Mouse (Mus musculus) liver, embryonic 16.5 days (tissue): ENCODE measurements around the gene Gm20696. TPM values are rescaled to one million over a fixed set of nuclear protein-coding genes. Genes with fewer than 3 reads are reported as not detected.

Experiments
- ATAC-seq: fragments of 200-750 bp; cut with Nextera tagmentation; 2 replicates; pipeline ENCODE4 v1.8.0; 2017; ENCODE audit warnings: low read depth, mild to moderate bottlenecking, moderate number of reproducible peaks, moderate library complexity
- H3K27ac ChIP-seq: fragments of 300-500 bp; sonication (generic); 2 replicates; pipeline ENCODE4 v1.5.1; 2014; ENCODE audit warnings: mild to moderate bottlenecking, low read length
- H3K27me3 ChIP-seq: fragments of 300-500 bp; sonication (generic); 2 replicates; pipeline ENCODE4 v1.6.1; 2014; ENCODE audit warnings: low read depth, low read length, mixed read lengths; ENCODE audit not compliant: control insufficient read depth, insufficient read depth
- H3K36me3 ChIP-seq: fragments of 300-500 bp; sonication (generic); 2 replicates; pipeline ENCODE4 v1.6.1; 2014; ENCODE audit warnings: mild to moderate bottlenecking; ENCODE audit not compliant: control insufficient read depth, insufficient read depth
- H3K4me1 ChIP-seq: fragments of 300-500 bp; sonication (generic); 2 replicates; pipeline ENCODE4 v1.6.1; 2014; ENCODE audit warnings: low read depth, low read length, mixed read lengths; ENCODE audit not compliant: control insufficient read depth
- H3K4me2 ChIP-seq: fragments of 300-500 bp; sonication (generic); 2 replicates; pipeline ENCODE4 v1.6.1; 2014; ENCODE audit warnings: low read depth, low read length, mixed read lengths
- H3K4me3 ChIP-seq: fragments of 300-500 bp; sonication (generic); 2 replicates; pipeline ENCODE4 v1.5.1; 2014; ENCODE audit warnings: low read depth, mild to moderate bottlenecking, low read length
- H3K9ac ChIP-seq: fragments of 300-500 bp; sonication (generic); 2 replicates; pipeline ENCODE4 v1.6.1; 2014; ENCODE audit warnings: low read depth, low read length
- H3K9me3 ChIP-seq: fragments of 300-500 bp; sonication (generic); replicated peaks from 2 replicates; pipeline ENCODE4 v1.6.1; 2016; ENCODE audit warnings: low read length; ENCODE audit not compliant: control insufficient read depth
- WGBS: fragments of 180-500 bp; shearing (Covaris S2); extraction: QIAGEN DNeasy Blood & Tissue Kit; methylation state at CpG from one replicate; pipeline ENCODE4 v1.1.7; 2014; ENCODE audit not compliant: insufficient replicate concordance; 5-methylcytosine and 5-hydroxymethylcytosine counted together
- polyA plus RNA-seq: library from polyadenylated mRNA; unstranded; fragments of >200 nt; fragmentation: Nextera tagmentation; extraction: Ambion mirVana; gene quantifications from 2 replicates; pipeline ENCODE4 v1.2.1, GENCODE M21; 2015

Gm20696 gene
- polyA plus RNA-seq, 1 experiment from 2014 or later: 0.35 TPM

DNA sequence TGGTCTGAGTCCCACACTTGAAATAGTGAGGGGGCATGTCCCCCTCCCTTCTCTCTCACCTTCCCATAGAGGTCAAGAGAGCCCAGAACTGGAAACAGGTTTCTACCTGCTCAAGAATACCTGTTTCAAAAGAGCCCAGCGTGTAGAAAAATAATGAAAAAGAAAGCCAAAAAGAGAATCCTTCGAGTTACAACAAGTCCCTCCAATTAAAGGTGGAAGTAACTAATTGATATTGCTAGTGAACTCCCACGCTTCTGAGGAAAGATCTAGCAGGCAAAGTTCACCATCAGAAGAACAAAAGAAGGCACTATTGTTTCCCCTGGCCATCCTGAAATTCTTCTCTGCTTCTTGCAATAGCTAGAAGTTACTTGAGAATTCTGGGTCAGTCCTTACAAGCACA lies 297.4 kb downstream of the Gm20696 start:
- H3K4me3 ChIP-seq: no peak overlapping the region
- peaks cover 3% of the 10 kb centered on the region for H3K4me1 ChIP-seq
- H3K27ac ChIP-seq: no peak overlapping the region
- no peaks in the 10 kb centered on the region for H3K27me3 ChIP-seq
- no peaks in the 10 kb centered on the region for H3K36me3 ChIP-seq
- H3K9me3 ChIP-seq: no peaks in the 10 kb centered on the region
- H3K4me2 ChIP-seq: no peak overlapping the region
- WGBS: 69% methylated on average over 3 of the region's 3 CpGs
- H3K9ac ChIP-seq: no peak overlapping the region
- ATAC-seq: no peak

DNA sequence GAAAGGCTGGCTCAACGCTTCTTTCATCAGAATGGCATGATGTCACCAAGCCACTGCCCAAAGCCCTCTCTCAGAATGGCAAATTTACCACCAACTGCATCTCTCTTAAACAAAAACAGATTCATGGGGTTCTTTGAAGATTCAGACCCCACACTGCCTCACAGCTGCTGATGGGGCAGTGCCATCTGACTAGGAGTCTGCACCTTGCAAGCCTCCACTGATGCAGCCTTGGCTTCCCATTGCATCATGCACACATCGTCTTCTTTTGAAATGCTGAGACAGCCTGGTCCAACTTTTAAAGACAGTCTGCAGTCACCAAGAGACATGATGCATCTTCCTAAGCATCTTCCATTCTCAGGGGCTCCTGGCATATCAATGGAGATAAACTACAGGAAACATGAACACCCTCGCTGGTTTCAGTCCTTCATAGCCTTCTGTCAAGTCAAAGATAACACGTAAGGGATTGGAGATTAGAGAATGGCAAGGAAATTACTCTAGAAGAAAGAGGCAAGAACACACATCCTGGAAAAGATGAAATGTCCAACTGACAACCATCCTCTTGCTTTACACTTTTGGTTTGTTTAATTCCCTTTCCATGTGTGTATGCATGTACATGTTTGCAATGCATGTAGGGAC lies 298.4 kb downstream of the Gm20696 start:
- H3K4me3 ChIP-seq: no peak overlapping the region
- peaks cover 3% of the 10 kb centered on the region for H3K4me1 ChIP-seq
- H3K36me3 ChIP-seq: no peaks in the 10 kb centered on the region
- H3K27ac ChIP-seq: no peak overlapping the region
- H3K9ac ChIP-seq: no peak overlapping the region
- no peaks in the 10 kb centered on the region for H3K27me3 ChIP-seq
- WGBS: 31% methylated on average over 4 of the region's 4 CpGs
- H3K4me2 ChIP-seq: no peak overlapping the region
- no peak for ATAC-seq
- H3K9me3 ChIP-seq: no peaks in the 10 kb centered on the region

DNA sequence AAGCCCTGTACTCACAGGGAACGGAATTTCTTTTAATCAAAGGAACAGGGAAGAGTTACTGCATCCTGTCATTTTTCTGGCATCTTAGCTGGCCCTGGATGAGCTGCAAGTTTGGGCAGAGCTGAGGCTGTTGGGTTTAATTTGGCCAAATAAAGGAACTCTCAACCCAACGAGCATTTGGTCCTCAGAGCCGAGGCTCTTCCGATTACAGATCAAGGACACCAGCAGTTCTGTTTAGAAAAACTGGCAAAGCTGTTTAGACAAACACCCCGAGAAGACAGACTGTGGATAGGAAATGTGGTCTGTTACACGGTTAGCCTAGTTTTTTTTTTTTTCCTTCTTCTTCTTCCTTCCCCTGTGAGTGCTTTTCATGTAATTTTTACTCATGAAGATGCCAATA lies 302.1 kb downstream of the Gm20696 start:
- H3K27ac ChIP-seq: no peak overlapping the region
- no peak overlapping the region for H3K9ac ChIP-seq
- no peak overlapping the region for H3K4me2 ChIP-seq
- no peak overlapping the region for H3K4me3 ChIP-seq
- no peaks in the 10 kb centered on the region for H3K9me3 ChIP-seq
- ATAC-seq: no peak
- H3K4me1 ChIP-seq: peaks cover 3% of the 10 kb centered on the region
- no peaks in the 10 kb centered on the region for H3K36me3 ChIP-seq
- H3K27me3 ChIP-seq: no peaks in the 10 kb centered on the region
- WGBS: 33% methylated on average over 6 of the region's 6 CpGs

DNA sequence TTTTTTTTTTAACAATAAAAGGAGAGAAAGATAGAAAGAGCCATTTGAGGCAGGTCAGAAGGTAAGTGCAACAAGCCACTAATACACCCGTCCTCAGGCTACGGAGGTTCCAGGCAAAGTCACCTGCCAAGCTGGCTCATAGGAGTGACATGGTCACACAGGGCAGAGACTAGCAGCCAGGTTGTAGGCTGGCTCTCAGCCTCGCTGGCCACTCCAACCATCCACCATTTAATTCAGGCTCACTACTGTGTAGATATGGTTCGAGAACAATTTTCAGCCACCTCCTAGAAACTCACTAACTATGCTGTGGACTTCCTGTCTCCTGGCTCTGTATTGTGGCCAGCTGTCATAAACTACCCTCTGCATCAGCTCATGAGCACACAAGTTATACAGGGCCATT lies 306.0 kb downstream of the Gm20696 start:
- ATAC-seq: no peak
- Histone ChIP-seq H3K4me2 (no peak overlapping the region), H3K4me1 (no peaks in the 10 kb centered on the region; the same call in 1 of the 2 replicates), H3K36me3 (no peaks in the 10 kb centered on the region), H3K9me3 (no peaks in the 10 kb centered on the region), H3K27ac (no peak overlapping the region), H3K9ac (no peak overlapping the region), H3K4me3 (no peak overlapping the region), H3K27me3 (no peaks in the 10 kb centered on the region)
- WGBS: 64% methylated on average over 4 of the region's 4 CpGs

DNA sequence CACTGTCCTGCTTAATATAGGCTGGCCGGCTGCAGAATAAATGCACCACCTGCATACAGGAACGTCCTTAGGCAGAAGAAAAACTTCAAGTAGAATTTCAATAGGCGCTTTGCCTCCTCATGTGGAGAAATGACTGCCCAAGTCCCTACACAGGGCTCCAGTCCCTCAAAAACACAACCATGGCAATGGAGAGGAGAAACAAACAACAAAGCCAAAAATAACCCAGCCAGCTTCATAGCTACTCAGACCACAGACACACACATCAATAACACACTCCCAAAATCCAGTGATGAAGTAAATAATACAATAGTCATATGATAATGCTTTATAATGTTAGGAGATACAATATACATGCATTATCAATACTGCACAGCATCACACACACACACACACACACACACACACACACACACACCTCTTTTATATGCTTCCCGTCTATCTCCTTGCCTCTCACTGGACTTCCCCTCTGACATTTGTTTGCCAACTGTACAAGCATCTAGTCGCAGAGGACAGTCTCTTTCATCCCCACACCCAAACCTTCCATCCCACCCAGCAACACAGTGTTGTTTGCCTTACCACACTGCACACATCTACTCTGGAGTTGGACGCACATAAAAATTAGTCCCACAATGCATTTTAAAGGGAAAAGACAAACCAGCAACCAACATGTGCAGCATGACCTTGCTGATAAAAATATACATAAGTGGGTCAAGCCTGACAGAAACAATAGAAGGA lies 306.7 kb downstream of the Gm20696 start:
- Histone ChIP-seq H3K9me3 (no peaks in the 10 kb centered on the region), H3K4me3 (no peak overlapping the region), H3K36me3 (no peaks in the 10 kb centered on the region), H3K4me1 (no peaks in the 10 kb centered on the region; the same call in 1 of the 2 replicates), H3K4me2 (no peak overlapping the region), H3K9ac (no peak overlapping the region), H3K27me3 (no peaks in the 10 kb centered on the region), H3K27ac (no peak overlapping the region)
- peak; percentile 19; the same call in 1 of the 2 replicates for ATAC-seq
- WGBS: 53% methylated on average over 6 of the region's 6 CpGs

DNA sequence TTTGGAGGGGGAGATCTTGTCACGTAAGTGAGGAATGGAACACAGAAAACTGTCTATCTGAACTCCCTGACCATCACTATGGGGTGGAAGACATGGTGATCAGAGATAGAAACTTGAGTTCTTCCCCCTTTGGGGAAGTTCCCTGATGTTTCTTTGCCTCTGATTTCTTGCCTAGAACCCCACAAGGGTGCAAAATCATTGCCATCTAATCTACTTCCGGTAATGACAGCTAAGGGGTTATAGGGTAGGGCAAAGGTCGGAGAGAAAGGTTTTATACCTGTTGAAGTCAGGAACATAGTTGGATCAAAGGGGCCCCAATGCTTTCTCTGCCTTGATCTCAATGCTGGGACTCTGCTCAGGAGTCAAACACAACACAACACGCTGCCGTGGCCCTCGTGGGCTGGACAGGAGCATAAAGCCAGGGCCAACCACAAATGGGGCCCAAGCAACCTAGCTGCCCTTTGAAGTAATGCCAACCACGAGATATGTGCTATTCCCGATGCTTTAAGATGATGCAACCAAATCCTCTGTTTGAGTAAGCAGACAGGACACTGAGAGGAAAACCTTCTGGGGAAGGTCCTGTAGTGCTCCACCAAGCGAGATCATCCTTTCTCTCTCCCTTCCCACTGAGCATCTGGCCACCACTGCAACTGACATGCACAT lies 307.4 kb downstream of the Gm20696 start:
- no peaks in the 10 kb centered on the region for H3K36me3 ChIP-seq
- H3K9me3 ChIP-seq: no peaks in the 10 kb centered on the region
- WGBS: 34% methylated on average over 9 of the region's 9 CpGs
- ATAC-seq: 0 out of 2 replicates have a peak, but pooled peaks have one; percentile 45
- no peaks in the 10 kb centered on the region for H3K27me3 ChIP-seq
- no peak overlapping the region for H3K4me3 ChIP-seq
- no peaks in the 10 kb centered on the region; the same call in 1 of the 2 replicates for H3K4me1 ChIP-seq
- H3K4me2 ChIP-seq: no peak overlapping the region
- H3K9ac ChIP-seq: no peak overlapping the region
- no peak overlapping the region for H3K27ac ChIP-seq

DNA sequence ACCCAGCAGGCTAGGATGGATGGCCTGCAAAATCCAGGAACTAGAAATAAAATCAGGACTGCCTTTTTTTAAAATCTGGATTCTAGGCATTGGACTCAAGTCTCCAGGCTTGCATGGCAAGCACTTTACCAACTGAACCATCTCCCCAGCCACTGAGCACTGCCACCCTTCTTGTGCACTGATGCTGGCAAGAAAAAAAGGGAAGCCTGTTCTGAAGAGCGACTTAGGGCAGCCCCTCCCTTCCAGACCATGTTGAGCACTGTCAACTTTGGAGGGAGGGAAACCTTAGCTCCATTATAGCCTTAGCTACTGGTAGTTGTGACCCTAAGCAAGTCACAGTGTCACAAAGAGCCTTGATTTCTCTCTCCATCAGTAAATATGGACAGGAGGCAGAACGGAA lies 308.7 kb downstream of the Gm20696 start:
- Histone ChIP-seq H3K27ac (no peak overlapping the region), H3K4me3 (no peak overlapping the region), H3K4me1 (no peaks in the 10 kb centered on the region; the same call in 1 of the 2 replicates), H3K27me3 (no peaks in the 10 kb centered on the region), H3K4me2 (no peak overlapping the region), H3K9me3 (no peaks in the 10 kb centered on the region), H3K36me3 (no peaks in the 10 kb centered on the region), H3K9ac (no peak overlapping the region)
- WGBS: 59% methylated on average over 2 of the region's 2 CpGs
- no peak for ATAC-seq

DNA sequence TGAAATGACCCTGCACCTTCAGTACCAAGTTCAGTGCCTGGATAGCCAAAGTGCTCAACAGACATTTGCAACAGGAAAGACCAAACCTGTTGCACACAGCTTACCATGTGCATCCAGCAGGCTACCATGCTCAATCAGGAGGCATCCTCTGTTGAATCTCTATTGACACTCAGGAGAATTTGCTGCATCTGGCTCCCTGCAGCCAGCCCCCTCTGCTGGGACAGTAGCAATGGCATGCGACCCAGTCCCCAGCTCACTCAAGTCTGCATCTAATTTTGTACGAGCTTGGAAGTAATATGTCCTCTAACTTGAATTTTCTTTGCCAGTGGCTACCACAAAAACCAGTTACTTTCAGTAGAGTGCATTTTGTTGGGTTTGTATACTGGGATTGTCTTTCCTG lies 312.3 kb downstream of the Gm20696 start:
- Histone ChIP-seq H3K9ac (no peak overlapping the region), H3K4me3 (no peak overlapping the region), H3K4me1 (peaks cover 4% of the 10 kb centered on the region), H3K27me3 (no peaks in the 10 kb centered on the region), H3K4me2 (no peak overlapping the region), H3K9me3 (no peaks in the 10 kb centered on the region), H3K27ac (no peak overlapping the region), H3K36me3 (no peaks in the 10 kb centered on the region)
- ATAC-seq: no peak
- WGBS: 60% methylated on average over 2 of the region's 2 CpGs

DNA sequence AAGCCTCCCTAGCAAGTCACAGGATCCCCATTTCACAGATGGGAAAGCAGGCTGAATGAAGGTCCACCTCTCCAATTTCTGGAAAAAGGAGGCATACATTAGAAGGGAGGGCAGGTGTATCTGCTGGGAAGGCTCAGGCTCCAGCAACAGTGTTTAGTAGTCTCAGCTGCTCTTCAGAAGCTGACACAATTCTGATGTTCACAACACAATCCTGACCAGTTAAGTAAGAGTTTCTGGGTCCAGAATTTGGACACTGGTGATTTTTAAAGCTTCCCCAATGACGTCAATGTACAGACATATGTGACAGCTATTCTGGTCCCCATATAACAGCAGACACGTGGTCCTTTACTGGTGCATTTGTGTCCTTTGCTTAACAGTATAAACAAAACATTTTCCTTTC lies 313.2 kb downstream of the Gm20696 start:
- no peaks in the 10 kb centered on the region for H3K27me3 ChIP-seq
- H3K4me2 ChIP-seq: no peak overlapping the region
- H3K4me1 ChIP-seq: peaks cover 4% of the 10 kb centered on the region
- no peak overlapping the region for H3K27ac ChIP-seq
- 69% methylated on average over 2 of the region's 2 CpGs for WGBS
- no peak for ATAC-seq
- H3K9ac ChIP-seq: no peak overlapping the region
- no peaks in the 10 kb centered on the region for H3K9me3 ChIP-seq
- H3K4me3 ChIP-seq: no peak overlapping the region
- H3K36me3 ChIP-seq: no peaks in the 10 kb centered on the region
